Mouse (Mus musculus): ENCODE measurements around the gene Kcnk4. TPM values are rescaled to one million over a fixed set of nuclear protein-coding genes. Genes with fewer than 3 reads are reported as not detected.

Gene Kcnk4
- polyA plus RNA-seq, 1 experiment from 2014 or later = 8.5 TPM

DNA sequence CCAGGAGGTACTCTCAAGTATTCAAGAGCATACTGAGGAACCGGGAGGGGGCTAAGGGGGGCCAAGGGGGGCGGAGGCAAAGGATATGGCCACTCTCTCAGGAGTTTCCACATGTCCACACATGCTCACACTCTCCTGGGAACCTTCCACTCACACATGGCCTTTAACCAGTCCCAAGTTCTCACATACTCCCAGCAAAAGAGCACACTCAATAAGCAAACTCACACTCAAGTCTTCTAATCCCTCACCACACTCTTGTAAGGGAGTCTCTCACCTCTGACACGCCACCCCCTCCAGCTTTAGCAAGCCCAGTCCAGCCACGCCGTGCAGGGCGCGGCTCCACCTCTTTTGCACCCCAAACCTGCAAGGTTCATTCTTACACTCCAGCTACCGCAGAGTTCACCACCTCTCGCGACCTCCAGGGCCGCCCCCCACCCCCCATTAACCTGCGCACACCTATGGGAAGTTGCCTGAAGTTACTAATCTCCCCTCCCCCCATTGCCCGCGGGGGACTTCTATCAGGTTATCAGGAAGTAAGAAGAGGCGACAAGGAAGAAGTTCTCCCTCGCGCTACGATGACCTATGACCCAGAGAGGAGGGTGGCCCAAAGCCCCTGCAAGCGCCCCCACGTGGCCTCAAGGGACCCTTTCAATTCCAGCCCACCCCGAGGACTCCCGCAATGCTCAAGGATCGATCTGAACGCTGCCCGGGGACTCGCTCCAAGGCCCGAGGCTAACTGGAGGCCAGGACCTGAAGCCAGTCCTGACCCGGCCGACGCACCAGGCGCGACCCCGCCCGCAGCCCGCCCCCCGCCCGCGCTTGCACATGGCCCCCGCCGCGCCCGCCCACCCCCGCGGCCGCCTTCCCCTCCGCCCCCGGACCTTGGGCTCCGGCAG is 13.3 kb downstream of the Kcnk4 start:
- 2% methylated on average over 38 of the region's 48 CpGs for WGBS
- Histone ChIP-seq H3K9ac (peak overlapping the region; percentile 94), H3K36me3 (replicated peaks; ENCODE audit: control insufficient read depth, insufficient read depth) (no peaks in the 10 kb centered on the region; the same call in 1 of the 2 replicates), H3K4me2 (replicated peaks) (peak overlapping the region; percentile 97), H3K4me1 (replicated peaks; ENCODE audit: control insufficient read depth, insufficient read depth, low read length) (peaks cover 24% of the 10 kb centered on the region), H3K27ac (peak overlapping the region; percentile 90), H3K9me3 (ENCODE audit: control insufficient read depth, low read length) (no peaks in the 10 kb centered on the region), H3K27me3 (ENCODE audit: control insufficient read depth, insufficient read depth, low read length) (peaks cover 37% of the 10 kb centered on the region), H3K4me3 (replicated peaks; ENCODE audit: low read length) (peak overlapping the region; percentile 79)
- DNase-seq (ENCODE audit: low spot score) = peak; percentile 55
- no peak for ATAC-seq (ENCODE audit: low FRiP score)

DNA sequence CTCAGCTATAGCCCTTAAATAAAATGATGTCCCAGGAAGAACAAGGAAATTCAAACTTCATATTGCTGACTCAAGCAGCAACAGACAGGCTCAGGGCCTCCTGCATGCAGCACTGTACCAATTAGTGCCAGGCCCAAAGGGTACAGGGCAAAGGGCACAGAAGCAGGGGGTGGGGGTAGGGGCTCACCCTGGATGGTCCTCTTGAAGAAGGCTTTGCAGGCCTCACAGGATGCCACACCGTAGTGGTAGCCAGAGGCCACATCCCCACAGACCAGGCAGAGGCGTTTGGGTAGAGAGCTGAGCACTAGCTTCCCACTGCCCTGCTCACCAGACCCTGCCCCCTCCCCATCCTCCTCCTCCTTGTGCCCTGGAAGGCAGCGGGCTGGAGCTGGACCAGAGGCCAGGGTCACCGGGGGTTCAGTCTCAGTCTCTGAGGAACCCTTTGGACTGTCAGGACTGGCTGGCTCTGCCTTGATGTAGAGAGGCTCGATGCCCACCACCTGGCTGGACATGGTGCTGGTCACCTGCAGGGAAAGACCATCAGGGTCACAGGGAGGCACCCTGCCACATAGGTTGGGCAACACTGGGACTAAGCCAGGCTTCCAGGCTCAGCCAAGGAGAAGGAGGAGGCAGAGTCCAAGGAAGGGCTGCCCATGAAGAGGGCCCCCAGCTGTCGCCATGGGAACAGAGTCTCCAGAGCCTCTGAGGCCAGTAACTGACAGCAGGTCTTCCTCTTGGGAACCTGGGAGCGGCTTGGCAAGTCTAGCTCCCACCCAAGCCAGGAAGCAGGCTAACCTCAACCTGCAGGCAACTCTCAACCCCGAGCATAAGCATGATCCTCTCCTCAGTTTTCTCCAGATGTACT is 14.2 kb downstream of the Kcnk4 start:
- H3K4me1 ChIP-seq (replicated peaks; ENCODE audit: control insufficient read depth, insufficient read depth, low read length) = peaks cover 22% of the 10 kb centered on the region
- 30% methylated on average over 8 of the region's 8 CpGs for WGBS
- H3K9me3 ChIP-seq (ENCODE audit: control insufficient read depth, low read length) = no peaks in the 10 kb centered on the region
- ATAC-seq (ENCODE audit: low FRiP score) (no peak), DNase-seq (ENCODE audit: low spot score) (no peak)
- H3K4me3 ChIP-seq (replicated peaks; ENCODE audit: low read length) = peak overlapping the region; percentile 79
- H3K4me2 ChIP-seq (replicated peaks) = peak overlapping the region; percentile 97
- H3K9ac ChIP-seq = peak overlapping the region; percentile 94
- no peak overlapping the region for H3K27ac ChIP-seq
- H3K27me3 ChIP-seq (ENCODE audit: control insufficient read depth, insufficient read depth, low read length) = peaks cover 28% of the 10 kb centered on the region
- no peaks in the 10 kb centered on the region; the same call in 1 of the 2 replicates for H3K36me3 ChIP-seq (replicated peaks; ENCODE audit: control insufficient read depth, insufficient read depth)

DNA sequence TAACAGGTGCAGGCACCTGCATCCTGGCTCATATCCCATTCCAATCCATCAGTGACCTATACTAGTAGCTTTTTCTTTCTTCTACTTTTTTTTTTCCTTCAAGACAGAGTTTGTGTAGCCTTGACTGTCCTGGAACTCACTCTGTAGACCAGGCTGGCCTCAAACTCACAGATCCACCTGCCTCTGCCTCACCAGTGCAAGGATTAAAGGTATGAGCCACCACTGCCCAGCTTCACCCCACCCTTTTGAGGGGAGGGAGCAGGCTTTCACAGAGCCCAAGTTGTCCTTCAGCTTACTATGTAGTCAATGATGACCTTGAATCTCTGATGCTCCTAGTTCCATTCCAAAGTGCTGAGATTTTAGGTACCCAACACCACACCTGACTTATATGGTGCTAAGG is 14.9 kb downstream of the Kcnk4 start:
- no peak for DNase-seq (ENCODE audit: low spot score)
- Histone ChIP-seq H3K27me3 (ENCODE audit: control insufficient read depth, insufficient read depth, low read length) (peaks cover 21% of the 10 kb centered on the region), H3K9me3 (ENCODE audit: control insufficient read depth, low read length) (no peaks in the 10 kb centered on the region), H3K36me3 (replicated peaks; ENCODE audit: control insufficient read depth, insufficient read depth) (no peaks in the 10 kb centered on the region; the same call in 1 of the 2 replicates), H3K4me1 (replicated peaks; ENCODE audit: control insufficient read depth, insufficient read depth, low read length) (peaks cover 22% of the 10 kb centered on the region), H3K9ac (no peak overlapping the region), H3K4me3 (replicated peaks; ENCODE audit: low read length) (no peak overlapping the region), H3K27ac (no peak overlapping the region), H3K4me2 (replicated peaks) (no peak overlapping the region; the same call in 1 of the 2 replicates)
- no peak for ATAC-seq (ENCODE audit: low FRiP score)

DNA sequence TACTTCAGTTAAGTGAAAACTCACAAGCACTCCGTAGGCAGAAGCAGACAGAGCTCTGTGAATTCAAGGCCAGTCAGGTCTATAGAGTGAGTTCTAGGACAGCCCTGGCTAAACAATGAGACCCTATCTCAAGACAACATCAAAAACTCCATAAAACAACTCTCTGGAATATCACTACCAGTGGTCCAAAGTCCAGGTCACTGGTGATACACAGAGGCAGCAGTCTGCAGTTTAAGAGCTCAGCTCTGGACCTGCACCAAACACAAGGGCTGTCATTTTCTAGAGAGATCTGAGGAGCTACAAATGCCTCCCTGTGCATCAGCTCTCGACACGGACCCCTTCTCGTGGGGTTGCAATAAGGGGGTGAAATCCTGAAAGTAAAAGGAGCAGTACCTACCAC is 16.0 kb downstream of the Kcnk4 start:
- Histone ChIP-seq H3K27ac (no peak overlapping the region), H3K4me1 (replicated peaks; ENCODE audit: control insufficient read depth, insufficient read depth, low read length) (peaks cover 22% of the 10 kb centered on the region), H3K4me3 (replicated peaks; ENCODE audit: low read length) (no peak overlapping the region), H3K36me3 (replicated peaks; ENCODE audit: control insufficient read depth, insufficient read depth) (peaks cover 10% of the 10 kb centered on the region), H3K4me2 (replicated peaks) (no peak overlapping the region), H3K27me3 (ENCODE audit: control insufficient read depth, insufficient read depth, low read length) (peaks cover 10% of the 10 kb centered on the region), H3K9ac (no peak overlapping the region), H3K9me3 (ENCODE audit: control insufficient read depth, low read length) (no peaks in the 10 kb centered on the region)
- no peak for DNase-seq (ENCODE audit: low spot score)
- 91% methylated on average over 4 of the region's 4 CpGs for WGBS
- no peak for ATAC-seq (ENCODE audit: low FRiP score)

DNA sequence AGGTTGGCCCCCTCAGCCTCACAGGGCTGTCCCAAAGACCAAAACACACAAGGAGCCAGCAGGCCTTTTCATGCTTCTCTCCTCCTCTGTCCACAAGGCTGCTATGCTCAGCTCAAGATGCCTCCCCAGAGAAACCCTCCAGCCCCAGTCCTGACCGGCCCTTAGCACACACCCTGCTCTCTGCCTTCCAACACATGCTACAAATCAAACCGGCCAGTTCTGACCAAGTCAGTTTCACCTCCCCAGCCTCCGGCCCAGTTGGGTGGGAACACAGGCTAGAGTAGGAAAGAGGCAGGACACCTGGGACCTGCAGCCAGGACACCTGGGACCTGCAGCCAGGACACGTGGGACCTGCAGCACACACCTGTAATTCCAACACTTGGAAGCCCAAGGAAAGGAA is 17.8 kb downstream of the Kcnk4 start:
- Histone ChIP-seq H3K9me3 (ENCODE audit: control insufficient read depth, low read length) (no peaks in the 10 kb centered on the region), H3K4me3 (replicated peaks; ENCODE audit: low read length) (no peak overlapping the region), H3K36me3 (replicated peaks; ENCODE audit: control insufficient read depth, insufficient read depth) (peaks cover 28% of the 10 kb centered on the region), H3K4me2 (replicated peaks) (no peak overlapping the region), H3K27ac (no peak overlapping the region), H3K4me1 (replicated peaks; ENCODE audit: control insufficient read depth, insufficient read depth, low read length) (peaks cover 18% of the 10 kb centered on the region), H3K9ac (no peak overlapping the region), H3K27me3 (ENCODE audit: control insufficient read depth, insufficient read depth, low read length) (no peaks in the 10 kb centered on the region)
- DNase-seq (ENCODE audit: low spot score) (no peak), ATAC-seq (ENCODE audit: low FRiP score) (no peak)
- WGBS = 84% methylated on average over 4 of the region's 4 CpGs

DNA sequence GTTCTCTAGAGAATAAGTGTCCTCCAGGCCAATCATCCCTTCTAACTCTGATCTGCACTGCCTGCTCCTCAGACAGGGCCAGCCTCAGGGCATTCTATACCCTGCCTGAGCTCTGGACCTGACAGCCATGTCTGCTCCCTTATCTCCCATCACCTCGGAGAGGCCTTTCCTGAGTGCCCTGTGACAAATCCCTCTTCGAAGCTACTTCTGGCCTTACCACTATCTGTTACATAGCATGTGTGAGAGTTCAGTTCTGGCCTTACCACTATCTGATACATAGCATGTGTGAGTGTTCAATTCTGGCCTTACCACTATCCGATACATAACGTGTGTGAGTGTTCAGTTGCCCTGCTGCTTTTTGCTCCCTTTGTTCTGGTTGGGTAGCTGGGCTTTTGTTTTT is 19.0 kb downstream of the Kcnk4 start:
- Histone ChIP-seq H3K4me1 (replicated peaks; ENCODE audit: control insufficient read depth, insufficient read depth, low read length) (peaks cover 16% of the 10 kb centered on the region), H3K4me2 (replicated peaks) (no peak overlapping the region), H3K9ac (no peak overlapping the region), H3K4me3 (replicated peaks; ENCODE audit: low read length) (no peak overlapping the region), H3K27ac (no peak overlapping the region), H3K36me3 (replicated peaks; ENCODE audit: control insufficient read depth, insufficient read depth) (peaks cover 34% of the 10 kb centered on the region), H3K9me3 (ENCODE audit: control insufficient read depth, low read length) (no peaks in the 10 kb centered on the region), H3K27me3 (ENCODE audit: control insufficient read depth, insufficient read depth, low read length) (no peaks in the 10 kb centered on the region)
- ATAC-seq (ENCODE audit: low FRiP score) (no peak), DNase-seq (ENCODE audit: low spot score) (no peak)
- 91% methylated on average over 4 of the region's 4 CpGs for WGBS

DNA sequence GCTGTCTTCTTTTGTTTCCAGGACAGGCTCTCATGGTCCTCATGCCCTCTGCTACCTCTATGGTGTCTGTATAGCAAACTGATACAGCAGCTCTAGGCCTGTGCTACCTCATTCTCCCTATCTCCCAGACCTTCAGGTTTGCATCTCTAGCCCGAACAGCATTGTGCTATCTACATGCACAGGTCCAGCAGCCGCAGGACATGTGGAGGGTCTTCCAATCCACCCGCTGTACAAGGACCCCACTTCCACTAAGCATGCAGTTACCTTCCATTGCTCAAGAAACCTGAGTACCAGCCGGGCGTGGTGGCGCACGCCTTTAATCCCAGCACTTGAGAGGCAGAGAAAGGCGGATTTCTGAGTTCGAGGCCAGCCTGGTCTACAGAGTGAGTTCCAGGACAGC is 19.8 kb downstream of the Kcnk4 start:
- WGBS = 96% methylated on average over 9 of the region's 9 CpGs
- Histone ChIP-seq H3K27ac (no peak overlapping the region), H3K9ac (no peak overlapping the region), H3K4me2 (replicated peaks) (no peak overlapping the region), H3K4me3 (replicated peaks; ENCODE audit: low read length) (no peak overlapping the region), H3K27me3 (ENCODE audit: control insufficient read depth, insufficient read depth, low read length) (no peaks in the 10 kb centered on the region), H3K4me1 (replicated peaks; ENCODE audit: control insufficient read depth, insufficient read depth, low read length) (peaks cover 9% of the 10 kb centered on the region), H3K36me3 (replicated peaks; ENCODE audit: control insufficient read depth, insufficient read depth) (peaks cover 34% of the 10 kb centered on the region), H3K9me3 (ENCODE audit: control insufficient read depth, low read length) (no peaks in the 10 kb centered on the region)
- DNase-seq (ENCODE audit: low spot score) (no peak), ATAC-seq (ENCODE audit: low FRiP score) (no peak)

DNA sequence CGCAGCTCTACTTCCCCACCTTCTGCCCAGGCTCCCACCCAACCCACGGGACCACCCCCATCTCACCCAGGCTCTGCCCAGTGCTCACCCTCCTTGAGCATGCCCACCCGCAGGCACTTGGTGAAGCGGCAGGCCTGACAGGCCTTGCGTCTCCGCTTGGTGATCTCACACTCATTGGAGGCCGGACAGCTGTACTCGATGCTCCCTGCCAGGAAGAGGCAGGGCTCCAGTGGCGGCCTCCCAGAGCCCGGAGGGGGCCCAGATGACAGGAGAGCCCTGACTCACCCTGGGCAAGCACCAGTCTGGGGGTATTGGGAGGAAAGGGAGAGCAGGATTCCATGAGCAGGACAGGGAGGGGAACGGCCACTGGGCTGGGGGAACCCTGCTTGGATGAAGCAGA is 20.3 kb downstream of the Kcnk4 start:
- Histone ChIP-seq H3K9ac (no peak overlapping the region), H3K27me3 (ENCODE audit: control insufficient read depth, insufficient read depth, low read length) (no peaks in the 10 kb centered on the region), H3K9me3 (ENCODE audit: control insufficient read depth, low read length) (no peaks in the 10 kb centered on the region), H3K4me1 (replicated peaks; ENCODE audit: control insufficient read depth, insufficient read depth, low read length) (peaks cover 10% of the 10 kb centered on the region; the same call in 1 of the 2 replicates), H3K36me3 (replicated peaks; ENCODE audit: control insufficient read depth, insufficient read depth) (peaks cover 34% of the 10 kb centered on the region), H3K27ac (no peak overlapping the region), H3K4me3 (replicated peaks; ENCODE audit: low read length) (no peak overlapping the region), H3K4me2 (replicated peaks) (no peak overlapping the region)
- ATAC-seq (ENCODE audit: low FRiP score) (no peak), DNase-seq (ENCODE audit: low spot score) (no peak)
- WGBS = 89% methylated on average over 11 of the region's 11 CpGs

DNA sequence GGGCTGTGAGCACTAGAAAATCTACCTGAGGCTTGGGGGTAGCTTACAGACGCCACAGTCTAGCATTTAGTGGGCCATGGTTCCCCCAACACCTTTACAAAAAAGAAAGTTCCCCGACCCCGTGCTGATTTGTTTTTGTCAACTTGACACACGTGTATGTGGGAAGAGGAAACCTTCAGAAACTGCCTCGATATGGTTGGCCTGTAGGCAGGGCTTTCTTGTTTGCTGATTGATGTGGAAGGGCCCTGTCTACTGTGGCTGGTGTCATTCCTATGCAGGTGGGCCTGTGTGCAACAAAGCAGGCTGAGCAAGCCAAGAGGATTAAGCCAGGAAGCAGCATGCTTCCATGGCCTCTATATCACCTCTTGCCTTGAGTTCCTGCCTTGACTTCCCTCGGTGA is 21.3 kb downstream of the Kcnk4 start:
- Histone ChIP-seq H3K9ac (no peak overlapping the region), H3K27ac (no peak overlapping the region), H3K4me1 (replicated peaks; ENCODE audit: control insufficient read depth, insufficient read depth, low read length) (peaks cover 19% of the 10 kb centered on the region), H3K9me3 (ENCODE audit: control insufficient read depth, low read length) (no peaks in the 10 kb centered on the region), H3K27me3 (ENCODE audit: control insufficient read depth, insufficient read depth, low read length) (no peaks in the 10 kb centered on the region), H3K4me2 (replicated peaks) (no peak overlapping the region), H3K36me3 (replicated peaks; ENCODE audit: control insufficient read depth, insufficient read depth) (peaks cover 34% of the 10 kb centered on the region), H3K4me3 (replicated peaks; ENCODE audit: low read length) (no peak overlapping the region)
- ATAC-seq (ENCODE audit: low FRiP score) = no peak
- WGBS = 89% methylated on average over 6 of the region's 6 CpGs
- no peak for DNase-seq (ENCODE audit: low spot score)

Data from hindbrain, embryonic 14.5 days (tissue).